ENCODE assay signal across 14 mouse cellular contexts in genomic region chr6:114904818-114905217, GRCm38 (mm10).
"Had no signal": no experiment of that assay in that cellular context is flagged by ENCODE, and none has a peak within 500 bp of the region (broad histone marks: within the 10 kb centered on the region; RNA-seq: fewer than 3 reads in every experiment).

No protein-coding gene starts in this region.

- ATAC-seq: liver, embryonic 12.5 days had no signal

- DNase-seq: kidney, adult 2 months; kidney, postnatal 10 days; kidney, postnatal 4 days; liver; lung, adult 18-20 months; lung, postnatal 10 days; lung, postnatal 4 days; midbrain, embryonic 14.5 days; retina, postnatal 1 day; right cerebral cortex, postnatal 25 days; thymus, adult 2 months; thymus, postnatal 14 days; thymus, postnatal 4 days had no signal
